Mouse (Mus musculus) skeletal muscle tissue, adult 2 months (tissue): Measurements from ENCODE around the gene Cltb.
"Not testable (repeated sequence)": the region's sequence is repeated elsewhere in the genome, so short reads cannot be mapped to it uniquely, and the experiment has no call there.

Source experiments
- DNase-seq: peaks from one replicate; pipeline ENCODE4 v3.0.0-alpha.2; 2012; ENCODE audit warnings: low read depth, low spot score

Cltb gene

DNA sequence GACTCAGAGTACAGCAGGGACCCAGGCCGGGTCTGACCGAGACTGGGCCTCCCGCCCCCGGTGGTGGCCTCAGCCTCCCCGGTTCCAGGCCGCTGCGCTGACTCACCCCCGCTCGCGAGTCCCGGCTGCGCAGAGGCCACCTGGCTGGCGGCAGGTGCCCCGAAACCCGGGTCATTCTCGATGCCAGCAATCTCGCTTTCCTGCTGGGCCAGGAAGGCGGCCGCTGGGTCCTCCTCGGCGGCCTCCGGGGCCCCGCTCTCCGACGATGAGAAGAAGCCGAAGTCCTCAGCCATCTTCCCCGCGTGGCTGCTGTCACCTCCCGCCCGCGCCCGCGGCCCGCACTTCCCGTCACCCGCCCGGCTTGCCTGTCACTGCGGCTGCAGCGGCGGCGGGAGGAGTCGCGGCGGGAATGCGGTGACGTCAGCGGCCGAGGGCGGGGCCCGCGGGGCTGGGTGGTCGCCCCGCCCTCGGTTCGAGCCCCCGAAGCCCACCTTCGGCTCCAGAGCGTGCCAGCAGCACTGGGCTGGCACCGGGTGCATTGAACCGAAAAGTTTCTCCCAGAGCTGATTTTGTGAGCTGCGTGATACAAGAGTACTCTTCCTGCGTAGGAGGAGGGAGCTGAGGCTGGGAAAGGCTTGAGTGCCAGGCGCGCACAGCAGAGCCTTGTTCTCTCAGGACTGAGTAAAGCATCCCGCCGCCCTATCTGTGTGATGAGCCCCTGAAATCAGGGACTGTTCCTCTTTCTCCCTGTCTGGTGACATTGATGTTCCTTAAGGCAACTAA lies at the start of gene Cltb:
Gene Cltb, minus strand, starts transcription at position 373 of the 783 bp plus-strand sequence.
- DNase-seq = peak; percentile 51

DNA sequence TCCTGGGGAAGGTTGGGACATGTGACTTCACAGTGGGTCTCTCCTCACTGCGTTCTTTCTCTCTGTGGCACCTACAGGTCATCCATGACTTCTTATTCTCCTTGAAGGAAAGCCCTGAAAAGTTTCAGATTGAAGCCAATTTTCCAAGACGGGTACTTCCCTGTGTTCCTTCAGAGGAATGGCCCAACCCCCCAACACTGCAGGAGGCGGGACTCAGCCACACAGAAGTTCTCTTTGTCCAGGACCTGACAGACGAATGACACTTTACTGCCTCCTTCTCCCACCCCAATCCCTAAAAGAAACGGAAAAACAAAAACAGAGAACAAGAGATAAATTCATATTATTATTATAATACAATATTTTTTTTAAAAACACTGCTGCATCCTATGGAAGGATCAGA lies 49.7 kb upstream of the Cltb start:
- DNase-seq = no peak

GRCm38 (mm10) chr13:54650461-54650860 lies 39.3 kb upstream of the Cltb start:
- DNase-seq = no peak

DNA sequence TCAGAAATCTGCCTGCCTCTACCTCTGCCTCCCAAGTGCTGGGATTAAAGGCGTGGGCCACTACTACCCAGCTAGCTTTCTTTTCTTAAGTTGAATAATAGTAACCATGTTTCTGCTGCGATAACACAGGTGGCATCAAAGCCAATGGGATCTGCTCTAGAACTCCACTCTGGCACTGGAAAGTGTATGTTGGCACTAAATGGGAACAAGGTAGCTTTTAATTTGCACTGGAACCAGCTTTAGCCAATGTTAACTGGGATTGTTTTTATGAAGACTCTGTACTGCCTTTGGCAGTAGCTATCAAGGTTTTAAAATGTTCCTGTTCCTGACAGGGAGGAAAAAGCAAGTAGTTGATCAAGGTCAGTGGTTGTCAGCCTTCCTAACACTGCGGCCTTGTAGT lies 23.9 kb upstream of the Cltb start:
- DNase-seq = no peak

DNA sequence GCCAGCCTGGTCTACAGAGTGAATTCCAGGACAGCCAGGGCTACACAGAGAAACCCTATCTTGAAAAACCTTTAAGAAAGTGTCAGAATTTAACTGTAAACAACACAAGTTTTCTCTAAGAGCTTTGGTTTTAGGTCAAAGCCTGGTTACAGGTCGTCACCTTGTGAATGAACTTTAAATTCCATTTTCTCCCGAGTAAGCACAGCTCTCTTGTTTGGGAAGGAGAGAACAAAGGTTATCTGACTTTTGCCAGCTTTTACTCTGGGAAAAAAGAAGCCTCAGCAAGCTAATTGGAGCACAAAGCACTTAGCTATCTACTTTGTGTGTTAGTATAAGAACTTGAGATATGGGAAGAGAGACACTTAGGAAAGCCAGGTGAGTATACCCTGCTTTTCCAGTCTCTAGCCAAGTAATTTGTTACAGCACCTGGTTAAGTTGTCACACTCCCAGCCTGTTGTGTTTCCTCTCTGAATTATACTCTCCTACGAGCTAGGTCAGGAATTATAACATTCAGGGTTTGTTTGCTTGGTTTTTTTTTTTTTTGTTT lies 21.7 kb upstream of the Cltb start:
- no peak for DNase-seq

DNA sequence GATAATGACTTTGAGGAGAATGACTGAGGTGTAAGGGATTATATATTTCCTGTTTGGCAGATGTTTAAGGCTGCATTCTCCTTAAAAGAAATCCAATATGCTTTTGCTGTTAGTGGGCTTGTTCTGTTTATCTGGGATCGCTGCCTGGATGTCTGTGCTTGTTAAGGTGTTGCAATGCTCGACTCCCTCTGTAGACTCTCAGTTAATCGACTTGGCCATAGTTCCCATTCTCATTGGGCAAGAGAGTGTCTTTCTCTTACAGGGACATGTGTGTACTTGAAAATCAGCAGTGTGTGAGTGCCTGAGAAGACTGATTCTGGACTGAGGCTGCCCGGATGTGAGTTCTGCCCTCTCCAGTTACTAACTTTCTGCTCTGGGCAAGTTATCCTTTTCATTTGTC lies 18.0 kb upstream of the Cltb start:
- no peak for DNase-seq

- DNase-seq = no peak
These were observed 10.9 kb upstream of the Cltb start for GRCm38 (mm10) chr13:54621960-54622521.

DNA sequence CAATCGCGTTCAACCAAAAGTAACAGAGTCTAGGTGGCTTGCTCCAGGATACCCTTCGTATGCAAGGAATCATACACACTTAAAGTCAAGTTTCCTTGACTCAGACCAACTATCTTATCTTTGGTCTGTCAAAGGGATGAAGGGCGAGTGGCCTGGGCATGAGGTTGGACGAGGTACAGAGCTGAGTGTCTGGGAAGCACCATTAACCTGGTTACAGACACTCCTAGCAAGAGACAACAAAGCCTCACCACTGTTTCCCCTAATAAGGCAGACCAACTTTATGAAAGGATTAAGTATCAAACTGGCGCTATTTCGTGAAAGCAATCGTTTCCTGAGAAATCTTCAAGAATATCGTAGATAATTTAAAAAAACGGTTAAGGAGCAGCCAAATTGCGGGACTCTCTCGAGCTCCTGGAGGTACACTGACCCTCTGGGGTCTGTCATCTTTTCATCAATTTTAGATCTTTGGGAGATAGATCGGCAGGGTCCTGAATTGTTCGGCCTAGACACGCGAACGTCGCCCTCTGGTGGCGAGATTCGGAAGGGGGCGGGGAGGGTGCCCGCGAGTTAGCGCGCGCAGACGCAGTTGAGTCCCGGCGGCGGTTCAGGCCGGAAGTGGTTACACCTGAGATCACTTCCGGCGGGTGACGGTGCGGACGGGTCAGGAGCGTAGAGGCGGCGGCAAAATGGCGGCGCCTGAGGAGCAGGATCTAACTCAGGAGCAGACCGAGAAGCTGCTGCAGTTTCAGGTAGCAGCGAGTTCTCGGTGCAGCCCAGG lies 10.2 kb upstream of the Cltb start, which contains the start of gene Faf2:
Gene Faf2, plus strand, starts transcription at position 630 of the 778 bp plus-strand sequence.
- peak; percentile 94 for DNase-seq

- no peak for DNase-seq
These were observed 5.9 kb upstream of the Cltb start for GRCm38 (mm10) chr13:54616998-54617397.

DNA sequence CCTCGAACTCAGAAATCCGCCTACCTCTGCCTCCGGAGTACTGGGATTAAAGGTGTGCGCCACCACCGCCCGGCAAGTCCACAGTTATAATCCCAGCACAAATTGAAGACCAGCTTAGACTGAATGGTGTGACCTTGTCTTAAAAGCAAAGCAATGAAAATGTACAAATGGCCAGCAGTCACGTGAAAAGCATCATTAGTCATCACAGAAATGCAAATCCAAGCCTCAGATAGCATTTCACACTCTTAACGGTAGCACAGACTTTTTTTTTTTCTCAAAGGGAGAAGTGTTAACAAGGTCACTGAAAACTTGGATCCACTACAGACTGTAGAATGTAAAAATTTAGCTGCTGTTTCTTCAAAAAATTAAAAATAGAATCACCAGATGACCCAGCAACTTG lies 5.2 kb upstream of the Cltb start:
- no peak for DNase-seq

- not testable (repeated sequence) for DNase-seq
These were observed 2.0 kb upstream of the Cltb start for GRCm38 (mm10) chr13:54613141-54613540.

DNA sequence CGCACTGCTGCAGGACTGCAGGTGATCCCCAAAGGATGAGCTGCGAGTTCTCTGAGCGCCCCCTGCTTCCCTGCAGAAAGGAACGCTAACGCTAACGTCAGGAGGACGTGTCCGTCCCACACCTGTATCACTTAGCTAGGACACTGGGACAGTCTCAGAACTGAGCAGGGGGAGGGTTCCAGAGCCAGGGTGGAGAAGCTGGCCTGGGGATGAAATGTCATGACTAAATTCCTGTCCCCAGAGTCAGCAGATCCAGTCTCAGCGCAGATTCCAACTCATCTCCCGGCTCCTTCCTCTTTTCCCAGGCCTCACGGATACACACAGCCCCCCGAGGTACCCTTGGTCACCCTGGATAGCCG lies 552 bp downstream of the Cltb start:
- peak; percentile 42 for DNase-seq

- no peak for DNase-seq
These were observed 1.8 kb downstream of the Cltb start for GRCm38 (mm10) chr13:54609301-54609700.

DNA sequence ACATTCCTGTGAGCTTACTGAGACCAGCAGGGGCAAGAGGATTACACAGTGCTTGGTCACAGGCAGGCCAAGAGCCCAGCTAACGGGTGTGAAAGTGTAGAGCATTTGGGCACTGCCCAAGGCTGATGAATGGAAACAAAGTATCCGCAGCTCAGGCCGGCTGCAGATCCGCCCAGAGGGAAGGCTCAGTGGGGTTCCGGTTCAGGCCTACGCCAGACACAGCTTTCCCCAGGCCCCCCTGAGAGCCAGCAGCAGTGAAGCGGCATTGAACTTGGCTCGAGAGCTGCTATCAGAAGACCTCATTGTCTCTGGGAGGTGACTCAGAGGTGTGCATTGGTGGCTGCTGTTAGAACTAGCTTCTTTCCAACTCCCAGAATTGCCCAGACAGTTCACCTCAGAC lies 2.5 kb downstream of the Cltb start:
- DNase-seq = peak; percentile 44

DNA sequence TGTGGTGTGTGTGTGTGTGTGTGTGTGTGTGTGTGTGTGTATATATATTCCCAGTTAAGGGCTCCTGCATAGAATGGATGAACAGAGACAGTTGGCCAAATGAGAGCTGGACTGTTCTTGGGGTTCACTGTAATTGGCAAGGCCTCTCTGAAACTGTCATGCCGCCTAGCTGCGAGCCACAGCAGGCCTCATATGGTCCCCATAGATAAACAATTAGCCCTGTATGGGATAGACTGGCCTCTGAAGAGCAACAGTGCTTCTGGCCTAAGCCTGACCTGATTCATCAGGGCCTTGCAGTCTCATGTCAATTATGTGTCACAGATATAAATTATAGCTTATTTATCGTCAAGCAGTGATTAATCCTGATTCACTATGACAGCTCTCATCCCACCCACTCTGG lies 3.1 kb downstream of the Cltb start:
- no peak for DNase-seq

DNA sequence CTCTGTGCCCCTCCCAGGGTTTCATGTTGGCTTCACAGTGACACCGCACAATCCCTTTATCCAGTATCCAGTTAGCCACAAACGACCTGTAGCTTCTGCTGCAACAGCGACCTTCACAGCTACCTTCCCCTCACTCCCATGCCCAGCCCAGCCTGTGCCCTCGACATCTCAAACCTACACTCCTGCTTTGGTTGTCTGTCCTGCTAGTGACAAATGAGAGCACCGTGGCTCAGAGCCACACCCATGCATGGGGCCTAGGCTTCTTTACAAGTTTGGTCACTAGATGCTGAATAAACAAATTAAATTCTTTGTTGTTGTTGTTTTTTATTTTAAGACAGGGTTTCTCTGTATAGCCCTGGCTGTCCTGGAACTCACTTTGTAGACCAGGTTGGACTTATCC lies 3.9 kb downstream of the Cltb start:
- DNase-seq = no peak

DNA sequence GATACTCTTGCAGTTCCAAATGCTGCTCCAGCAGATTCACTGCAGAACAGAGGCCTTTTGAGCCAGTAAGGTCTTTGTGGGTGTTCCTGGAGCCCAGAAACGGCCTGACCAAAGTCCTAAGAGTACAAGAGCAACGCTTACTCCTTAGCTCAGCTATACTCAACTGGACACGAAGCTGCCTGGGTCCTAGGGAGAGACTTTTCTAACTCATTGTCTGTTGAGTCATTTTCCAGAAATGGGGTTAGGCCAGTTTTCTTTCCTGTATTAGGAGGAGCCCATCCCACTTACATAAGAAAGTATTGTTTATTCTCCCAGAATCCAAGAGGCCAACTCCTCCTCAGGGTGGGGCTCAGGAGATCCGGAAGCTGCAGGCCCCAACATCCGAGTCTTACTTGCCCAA lies 5.7 kb downstream of the Cltb start:
- peak; percentile 36 for DNase-seq

DNA sequence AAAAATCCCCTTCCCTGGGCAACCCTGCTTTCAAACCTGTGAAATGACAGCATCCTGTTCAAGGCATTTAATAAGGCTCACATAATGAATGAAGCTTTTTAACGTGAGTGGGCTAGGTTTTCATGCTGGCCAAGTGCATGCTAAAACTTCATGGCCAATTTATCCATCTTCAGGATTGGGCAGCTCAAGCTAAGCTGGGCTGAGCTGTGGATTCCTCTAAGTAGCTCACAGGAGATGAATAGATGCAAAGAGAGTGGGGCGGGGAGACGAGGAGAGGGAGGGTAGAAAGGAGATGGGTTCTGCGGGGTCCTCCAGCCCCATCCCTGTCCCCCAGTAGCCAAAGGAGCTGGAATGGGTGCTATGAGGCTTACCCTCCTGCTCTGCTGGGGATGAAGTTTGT lies 6.9 kb downstream of the Cltb start:
- no peak for DNase-seq

DNA sequence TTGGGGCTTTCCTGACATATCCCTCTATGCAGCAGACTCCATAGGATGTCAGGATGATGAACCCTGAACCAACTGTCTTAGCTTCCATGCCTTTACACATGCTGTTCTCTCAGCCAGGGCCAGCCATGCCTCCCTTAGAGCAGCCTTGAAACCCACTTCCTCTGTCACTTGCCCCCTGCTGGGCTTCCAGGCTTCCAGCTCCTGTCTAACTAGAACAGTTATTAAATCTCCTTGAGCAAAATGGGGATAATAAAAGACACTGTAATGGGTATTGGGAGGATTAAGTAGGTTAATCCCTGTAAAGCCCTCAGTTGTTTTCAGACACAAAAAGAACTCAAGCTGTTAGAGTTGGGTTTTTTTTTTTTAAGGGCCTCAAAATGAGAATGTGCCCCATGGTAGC lies 7.6 kb downstream of the Cltb start:
- DNase-seq = no peak

GRCm38 (mm10) chr13:54602639-54603111 lies 8.5 kb downstream of the Cltb start:
- no peak for DNase-seq

DNA sequence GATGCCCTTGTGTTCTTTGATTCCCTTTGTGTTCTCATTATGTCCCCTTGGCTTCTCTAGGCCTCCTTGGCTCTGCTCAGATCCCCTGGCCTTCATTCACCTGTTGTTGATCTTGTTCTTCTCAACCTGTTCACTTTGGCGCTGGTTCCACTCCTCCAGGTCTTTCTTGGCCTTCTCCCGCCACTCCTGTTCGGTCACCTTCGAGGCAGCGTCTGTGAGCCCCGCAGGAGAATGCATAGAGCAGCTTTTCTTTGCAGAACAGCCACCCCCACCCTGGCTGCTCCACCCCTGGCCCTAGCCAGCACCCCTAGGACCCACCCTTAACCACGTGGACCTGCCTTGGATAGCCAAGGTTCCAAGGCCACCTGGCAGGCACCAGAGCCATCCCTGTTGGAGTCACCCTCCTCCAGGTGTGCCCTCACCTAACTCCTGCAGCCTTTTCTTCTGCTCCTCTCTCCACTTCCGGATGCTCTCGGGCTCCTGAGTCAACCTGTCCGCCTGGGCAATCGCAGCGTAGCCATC lies 12.5 kb downstream of the Cltb start:
- no peak for DNase-seq

DNA sequence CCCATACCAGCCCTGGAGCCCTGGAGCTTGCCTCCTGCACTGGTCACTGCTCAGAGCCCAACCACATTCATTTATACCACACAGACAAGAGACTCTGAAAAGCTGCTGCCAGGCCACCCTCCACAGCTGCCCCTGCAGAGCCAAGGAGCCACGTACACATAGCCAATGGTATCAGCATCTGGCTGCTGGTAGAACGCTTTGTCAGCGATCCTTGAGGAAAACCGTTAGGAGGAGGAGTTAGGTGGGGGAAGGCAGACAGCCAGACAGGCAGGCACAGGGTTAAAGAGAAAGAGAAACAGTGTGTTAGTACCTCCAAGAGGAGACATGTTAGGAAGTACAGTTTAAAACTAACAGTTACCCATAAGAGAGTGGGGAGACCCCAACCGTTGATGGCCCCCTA lies 14.3 kb downstream of the Cltb start:
- DNase-seq = no peak
